Mouse (Mus musculus): ENCODE data around the gene Cage1. TPM values are rescaled to one million over a fixed set of nuclear protein-coding genes. Genes with fewer than 3 reads are reported as not detected.

Cage1 gene
- polyA plus RNA-seq, 1 experiment = 0.02 TPM

- TF ChIP-seq GATA1 (IDR thresholded peaks at IDR 0.05; ENCODE audit: low read length) (no peak), TAL1 (IDR thresholded peaks at IDR 0.05; ENCODE audit: low read length) (no peak)
- Histone ChIP-seq H3K4me3 (replicated peaks) (no peak overlapping the region), H3K36me3 (ENCODE audit: control insufficient read depth) (no peaks in the 10 kb centered on the region), H3K27me3 (ENCODE audit: control insufficient read depth) (peaks cover 3% of the 10 kb centered on the region; the same call in 1 of the 2 replicates), H3K9me3 (ENCODE audit: control insufficient read depth, low read length) (no peaks in the 10 kb centered on the region), H3K4me1 (ENCODE audit: control insufficient read depth) (peaks cover 10% of the 10 kb centered on the region)
Measured at GRCm38 (mm10) chr13:38070945-38071344, 34.1 kb upstream of the Cage1 start.

GRCm38 (mm10) chr13:38064854-38065663 is 28.2 kb upstream of the Cage1 start:
- H3K4me3 ChIP-seq (replicated peaks) = no peak overlapping the region
- no peaks in the 10 kb centered on the region; the same call in 1 of the 2 replicates for H3K4me1 ChIP-seq (ENCODE audit: control insufficient read depth)
- H3K9me3 ChIP-seq (ENCODE audit: control insufficient read depth, low read length) = no peaks in the 10 kb centered on the region
- no peak for TF ChIP-seq GATA1 (IDR thresholded peaks at IDR 0.05; ENCODE audit: low read length)
- no peak for TF ChIP-seq TAL1 (IDR thresholded peaks at IDR 0.05; ENCODE audit: low read length)
- peaks cover 35% of the 10 kb centered on the region for H3K36me3 ChIP-seq (ENCODE audit: control insufficient read depth)
- no peaks in the 10 kb centered on the region for H3K27me3 ChIP-seq (ENCODE audit: control insufficient read depth)

- H3K27me3 ChIP-seq (ENCODE audit: control insufficient read depth) = no peaks in the 10 kb centered on the region
- H3K9me3 ChIP-seq (ENCODE audit: control insufficient read depth, low read length) = no peaks in the 10 kb centered on the region
- no peaks in the 10 kb centered on the region for H3K4me1 ChIP-seq (ENCODE audit: control insufficient read depth)
- H3K4me3 ChIP-seq (replicated peaks) = no peak overlapping the region
- peaks cover 57% of the 10 kb centered on the region for H3K36me3 ChIP-seq (ENCODE audit: control insufficient read depth)
- TF ChIP-seq TAL1 (IDR thresholded peaks at IDR 0.05; ENCODE audit: low read length) = no peak
- TF ChIP-seq GATA1 (IDR thresholded peaks at IDR 0.05; ENCODE audit: low read length) = no peak
Measured at GRCm38 (mm10) chr13:38062678-38063077, 25.8 kb upstream of the Cage1 start.

- TF ChIP-seq GATA1 (IDR thresholded peaks at IDR 0.05; ENCODE audit: low read length) (no peak), TAL1 (IDR thresholded peaks at IDR 0.05; ENCODE audit: low read length) (no peak)
- H3K27me3 ChIP-seq (ENCODE audit: control insufficient read depth) = no peaks in the 10 kb centered on the region
- no peaks in the 10 kb centered on the region for H3K4me1 ChIP-seq (ENCODE audit: control insufficient read depth)
- no peaks in the 10 kb centered on the region for H3K9me3 ChIP-seq (ENCODE audit: control insufficient read depth, low read length)
- no peak overlapping the region for H3K4me3 ChIP-seq (replicated peaks)
- peaks cover 92% of the 10 kb centered on the region for H3K36me3 ChIP-seq (ENCODE audit: control insufficient read depth)
Measured at GRCm38 (mm10) chr13:38049888-38050287, 13.0 kb upstream of the Cage1 start.

GRCm38 (mm10) chr13:38037811-38038210 is 942 bp upstream of the Cage1 start:
- no peak for TF ChIP-seq GATA1 (IDR thresholded peaks at IDR 0.05; ENCODE audit: low read length)
- TF ChIP-seq TAL1 (IDR thresholded peaks at IDR 0.05; ENCODE audit: low read length) = no peak
- peaks cover 37% of the 10 kb centered on the region for H3K36me3 ChIP-seq (ENCODE audit: control insufficient read depth)
- H3K4me3 ChIP-seq (replicated peaks) = peak overlapping the region; percentile 79
- no peaks in the 10 kb centered on the region for H3K27me3 ChIP-seq (ENCODE audit: control insufficient read depth)
- H3K9me3 ChIP-seq (ENCODE audit: control insufficient read depth, low read length) = no peaks in the 10 kb centered on the region; the same call in 1 of the 2 replicates
- H3K4me1 ChIP-seq (ENCODE audit: control insufficient read depth) = peaks cover 38% of the 10 kb centered on the region

GRCm38 (mm10) chr13:38036343-38037043 is 376 bp downstream of the Cage1 start, which contains the start of gene Riok1:
Gene Riok1 (plus strand): TSS chr13:38036995.
- TF ChIP-seq TAL1 (IDR thresholded peaks at IDR 0.05; ENCODE audit: low read length) (no peak), GATA1 (IDR thresholded peaks at IDR 0.05; ENCODE audit: low read length) (no peak)
- no peaks in the 10 kb centered on the region; the same call in 1 of the 2 replicates for H3K9me3 ChIP-seq (ENCODE audit: control insufficient read depth, low read length)
- peaks cover 38% of the 10 kb centered on the region for H3K4me1 ChIP-seq (ENCODE audit: control insufficient read depth)
- H3K36me3 ChIP-seq (ENCODE audit: control insufficient read depth) = peaks cover 25% of the 10 kb centered on the region
- peak within 1 kb of the TSS; percentile 79 for H3K4me3 ChIP-seq (replicated peaks)
- no peaks in the 10 kb centered on the region for H3K27me3 ChIP-seq (ENCODE audit: control insufficient read depth)

- H3K4me3 ChIP-seq (replicated peaks) = no peak overlapping the region
- no peaks in the 10 kb centered on the region for H3K36me3 ChIP-seq (ENCODE audit: control insufficient read depth)
- H3K27me3 ChIP-seq (ENCODE audit: control insufficient read depth) = no peaks in the 10 kb centered on the region
- TF ChIP-seq TAL1 (IDR thresholded peaks at IDR 0.05; ENCODE audit: low read length) (no peak), GATA1 (IDR thresholded peaks at IDR 0.05; ENCODE audit: low read length) (no peak)
- no peaks in the 10 kb centered on the region for H3K9me3 ChIP-seq (ENCODE audit: control insufficient read depth, low read length)
- H3K4me1 ChIP-seq (ENCODE audit: control insufficient read depth) = no peaks in the 10 kb centered on the region
Measured at GRCm38 (mm10) chr13:38028407-38028806, 8.5 kb downstream of the Cage1 start.

GRCm38 (mm10) chr13:38027618-38028248 is 9.1 kb downstream of the Cage1 start:
- H3K4me3 ChIP-seq (replicated peaks) = no peak overlapping the region
- H3K4me1 ChIP-seq (ENCODE audit: control insufficient read depth) = no peaks in the 10 kb centered on the region
- H3K9me3 ChIP-seq (ENCODE audit: control insufficient read depth, low read length) = no peaks in the 10 kb centered on the region
- no peaks in the 10 kb centered on the region for H3K36me3 ChIP-seq (ENCODE audit: control insufficient read depth)
- TF ChIP-seq TAL1 (IDR thresholded peaks at IDR 0.05; ENCODE audit: low read length) = no peak
- TF ChIP-seq GATA1 (IDR thresholded peaks at IDR 0.05; ENCODE audit: low read length) = no peak
- no peaks in the 10 kb centered on the region for H3K27me3 ChIP-seq (ENCODE audit: control insufficient read depth)

GRCm38 (mm10) chr13:38025874-38026273 is 11.0 kb downstream of the Cage1 start:
- Histone ChIP-seq H3K4me3 (replicated peaks) (no peak overlapping the region), H3K36me3 (ENCODE audit: control insufficient read depth) (no peaks in the 10 kb centered on the region), H3K9me3 (ENCODE audit: control insufficient read depth, low read length) (no peaks in the 10 kb centered on the region), H3K27me3 (ENCODE audit: control insufficient read depth) (no peaks in the 10 kb centered on the region), H3K4me1 (ENCODE audit: control insufficient read depth) (no peaks in the 10 kb centered on the region)
- TF ChIP-seq TAL1 (IDR thresholded peaks at IDR 0.05; ENCODE audit: low read length) = no peak
- TF ChIP-seq GATA1 (IDR thresholded peaks at IDR 0.05; ENCODE audit: low read length) = no peak

Data from erythroblast, embryonic 14.5 days (primary cell).